Mouse (Mus musculus) bone marrow, adult 2 months (tissue): ENCODE measurements at regions not wholly inside any gene's neighbourhood (a gene's known extent, or its start where the extent isn't known, plus 50 kb on each side); places are given as distances from the start of the nearest gene placed in this dataset.

Experiments
- CTCF ChIP-seq: fragments of 200-500 bp; IDR thresholded peaks from 2 replicates; pipeline ENCODE4 v1.5.1; 2011; ENCODE audit warnings: low read length, control low read depth; ENCODE audit not compliant: control insufficient read depth, insufficient read depth
- POLR2A ChIP-seq: fragments of 200-500 bp; IDR thresholded peaks from 2 replicates; pipeline ENCODE4 v1.6.1; 2011; ENCODE audit warnings: low read depth, mild to moderate bottlenecking, control low read depth, low read length, borderline replicate concordance; ENCODE audit not compliant: control insufficient read depth

DNA sequence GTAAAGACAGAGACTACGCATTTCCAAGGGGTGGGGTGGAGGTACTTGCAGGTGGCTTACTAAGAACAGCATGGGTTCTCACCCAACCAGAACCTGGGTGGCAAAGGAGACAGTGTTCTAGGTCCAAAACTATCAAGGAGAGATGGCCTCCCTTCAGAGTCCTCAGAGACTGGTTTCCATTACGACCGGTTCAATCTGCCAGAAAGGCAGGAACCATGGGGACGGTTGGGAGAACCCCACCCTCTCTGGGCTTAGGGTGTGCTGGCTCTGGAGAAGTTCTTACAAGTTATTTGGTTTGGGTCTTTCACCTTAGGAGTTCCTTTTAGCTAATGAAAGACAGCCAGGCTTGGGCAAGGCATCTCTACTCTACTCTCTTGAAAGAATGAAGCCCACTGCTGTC lies 79.2 kb downstream of the Cdca7 start:
- TF ChIP-seq CTCF (no peak), POLR2A (no peak)
